Mouse (Mus musculus): ENCODE measurements at regions not wholly inside any gene's neighbourhood (a gene's known extent, or its start where the extent isn't known, plus 50 kb on each side); places are given as distances from the start of the nearest gene placed in this dataset.

DNA sequence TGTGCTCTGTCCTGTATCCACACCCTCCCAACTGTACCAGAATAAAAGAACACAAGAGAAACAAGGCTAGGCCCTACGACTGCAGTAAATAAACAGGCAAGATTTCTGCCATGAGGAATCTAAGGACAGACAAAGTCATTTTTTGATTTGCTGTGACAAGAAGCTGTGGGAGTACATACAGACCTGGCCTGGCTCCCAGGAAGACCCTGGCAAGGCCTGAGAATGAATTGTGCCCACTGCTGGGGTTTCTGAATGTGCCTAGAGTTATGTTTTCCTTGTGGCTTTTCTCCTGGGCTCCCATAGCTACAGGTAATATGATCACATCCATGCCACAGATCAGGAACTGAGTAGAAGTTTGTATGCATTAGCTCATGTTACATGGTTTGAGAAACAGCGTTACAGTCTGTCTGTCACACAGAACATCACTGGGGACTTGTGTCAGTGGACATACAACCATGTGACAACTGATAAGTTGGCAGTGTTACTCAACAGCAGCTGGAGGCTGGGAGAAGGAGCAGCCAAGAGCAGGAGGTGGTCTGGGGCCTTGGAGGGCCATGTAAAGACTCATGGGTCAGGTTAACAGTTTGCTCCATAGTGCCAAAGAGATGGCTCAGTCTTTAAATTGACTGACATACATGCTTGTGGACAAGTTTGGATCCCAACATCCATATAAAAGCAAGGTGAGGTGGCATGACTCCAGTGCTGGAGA, 285.6 kb upstream of the Eif4g2 start:
- H3K4me3 ChIP-seq (replicated peaks) = no peak overlapping the region
- H3K9ac ChIP-seq = no peak overlapping the region
- no peaks in the 10 kb centered on the region for H3K9me3 ChIP-seq
- no peak overlapping the region for H3K27ac ChIP-seq
- ATAC-seq = no peak
- H3K4me1 ChIP-seq (replicated peaks) = no peaks in the 10 kb centered on the region
- H3K27me3 ChIP-seq (replicated peaks) = no peaks in the 10 kb centered on the region
- 66% methylated on average over 2 of the region's 2 CpGs for WGBS
- H3K4me2 ChIP-seq (replicated peaks) = no peak overlapping the region
- H3K36me3 ChIP-seq = no peaks in the 10 kb centered on the region

DNA sequence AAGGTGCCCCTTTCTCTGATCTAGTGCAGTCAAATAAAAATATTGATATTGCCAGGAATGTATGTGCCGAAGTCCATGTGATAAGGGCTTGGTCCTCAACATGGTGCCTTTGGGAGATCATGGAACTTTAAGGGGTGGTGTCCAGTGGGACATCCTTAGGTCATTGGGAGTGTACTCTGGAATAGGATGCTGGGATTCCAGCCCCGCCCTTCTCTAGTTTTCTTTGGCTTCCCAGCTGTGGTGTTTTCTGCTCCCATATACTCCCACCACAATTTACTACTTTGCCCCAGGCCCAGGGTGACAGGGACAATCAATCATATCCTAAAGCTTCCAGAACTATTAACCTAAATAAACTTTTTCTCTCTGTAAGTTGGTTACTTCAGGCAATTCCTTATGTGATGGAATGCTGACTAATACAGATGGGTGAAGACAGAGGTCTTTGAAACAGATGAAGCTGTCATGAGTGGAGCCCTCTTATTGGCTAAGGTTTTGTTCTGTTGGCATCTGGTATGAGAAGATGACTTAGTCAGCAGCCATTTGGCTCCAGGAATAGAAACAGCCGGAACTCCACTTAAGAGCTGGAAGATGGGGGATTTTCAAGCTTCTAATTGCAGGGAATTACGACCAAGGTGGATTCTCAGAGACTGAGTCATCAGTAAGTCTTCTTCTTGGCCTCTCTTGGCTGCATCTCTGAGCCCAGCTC, 284.3 kb upstream of the Eif4g2 start:
- Histone ChIP-seq H3K27me3 (replicated peaks) (no peaks in the 10 kb centered on the region), H3K27ac (no peak overlapping the region), H3K9ac (no peak overlapping the region), H3K36me3 (no peaks in the 10 kb centered on the region), H3K9me3 (no peaks in the 10 kb centered on the region), H3K4me3 (replicated peaks) (no peak overlapping the region), H3K4me1 (replicated peaks) (no peaks in the 10 kb centered on the region), H3K4me2 (replicated peaks) (no peak overlapping the region)
- no peak for ATAC-seq
- 59% methylated on average over 4 of the region's 4 CpGs for WGBS

DNA sequence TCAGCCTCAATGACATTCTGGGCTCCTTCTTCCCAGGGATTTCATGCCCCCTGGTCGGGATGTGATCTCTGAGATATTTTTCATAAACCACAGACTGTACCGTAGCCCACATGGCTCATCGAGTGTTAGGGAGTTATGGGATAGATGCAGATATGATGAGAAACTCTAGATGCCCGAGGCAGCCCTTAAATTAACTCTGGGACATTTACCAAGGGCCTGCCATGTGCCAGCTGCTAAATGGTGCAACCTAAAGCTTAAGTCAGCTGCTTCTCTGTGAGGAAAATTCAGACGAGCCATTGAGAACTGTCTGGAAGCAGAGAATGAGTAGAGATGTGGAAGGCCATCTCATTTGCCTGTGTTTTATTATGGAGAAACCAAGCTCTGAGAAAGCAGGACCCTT, 282.6 kb upstream of the Eif4g2 start:
- Histone ChIP-seq H3K9ac (no peak overlapping the region), H3K27me3 (replicated peaks) (no peaks in the 10 kb centered on the region), H3K36me3 (no peaks in the 10 kb centered on the region), H3K9me3 (no peaks in the 10 kb centered on the region), H3K4me2 (replicated peaks) (no peak overlapping the region), H3K4me1 (replicated peaks) (no peaks in the 10 kb centered on the region), H3K27ac (no peak overlapping the region), H3K4me3 (replicated peaks) (no peak overlapping the region)
- WGBS = 77% methylated on average over 5 of the region's 5 CpGs
- no peak for ATAC-seq

DNA sequence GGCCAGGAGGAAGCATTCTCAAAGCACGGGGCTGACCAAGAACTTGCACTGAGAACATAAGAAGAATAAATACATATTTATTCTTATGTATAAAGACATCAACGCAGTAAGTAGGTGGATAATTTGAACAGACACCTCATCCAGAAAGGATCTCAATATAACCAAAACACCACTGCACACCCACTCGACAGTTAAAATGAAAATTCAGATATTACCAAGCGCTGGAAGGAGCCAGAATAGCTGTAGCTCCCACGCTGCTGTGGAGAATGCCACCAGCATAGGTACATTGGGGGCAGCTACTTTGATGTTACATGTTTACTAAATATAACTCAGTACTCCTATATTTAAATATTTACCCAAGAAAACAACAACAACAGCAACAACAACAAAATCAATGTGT, 280.4 kb upstream of the Eif4g2 start:
- no peak overlapping the region for H3K4me2 ChIP-seq (replicated peaks)
- no peaks in the 10 kb centered on the region for H3K4me1 ChIP-seq (replicated peaks)
- no peak overlapping the region for H3K9ac ChIP-seq
- no peak overlapping the region for H3K4me3 ChIP-seq (replicated peaks)
- no peak for ATAC-seq
- no peaks in the 10 kb centered on the region for H3K9me3 ChIP-seq
- no peaks in the 10 kb centered on the region for H3K27me3 ChIP-seq (replicated peaks)
- H3K36me3 ChIP-seq = no peaks in the 10 kb centered on the region
- H3K27ac ChIP-seq = no peak overlapping the region
- WGBS = 77% methylated on average over 5 of the region's 5 CpGs

DNA sequence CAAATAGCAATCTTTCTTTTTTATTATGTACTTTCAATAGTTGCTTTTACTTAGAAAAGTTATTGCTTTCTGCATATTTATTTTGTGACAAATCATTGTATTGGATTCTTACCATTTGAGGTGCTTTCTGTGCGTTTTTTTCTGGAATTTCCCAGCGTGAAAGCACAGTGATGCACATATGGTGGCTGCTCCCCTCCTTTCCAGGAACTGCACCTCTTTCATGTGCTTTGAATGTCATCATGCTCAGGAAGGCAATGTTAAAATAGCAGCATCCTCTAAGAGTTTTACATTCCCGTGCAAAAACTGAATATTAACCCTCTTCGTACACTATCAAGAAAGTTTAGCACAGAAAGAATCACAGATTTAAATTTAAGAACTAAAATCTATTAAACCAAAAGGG, 279.8 kb upstream of the Eif4g2 start:
- Histone ChIP-seq H3K27me3 (replicated peaks) (no peaks in the 10 kb centered on the region), H3K9ac (no peak overlapping the region), H3K9me3 (no peaks in the 10 kb centered on the region), H3K4me1 (replicated peaks) (no peaks in the 10 kb centered on the region), H3K27ac (no peak overlapping the region), H3K4me2 (replicated peaks) (no peak overlapping the region), H3K36me3 (no peaks in the 10 kb centered on the region), H3K4me3 (replicated peaks) (no peak overlapping the region)
- ATAC-seq = no peak
- 69% methylated on average over 4 of the region's 4 CpGs for WGBS

DNA sequence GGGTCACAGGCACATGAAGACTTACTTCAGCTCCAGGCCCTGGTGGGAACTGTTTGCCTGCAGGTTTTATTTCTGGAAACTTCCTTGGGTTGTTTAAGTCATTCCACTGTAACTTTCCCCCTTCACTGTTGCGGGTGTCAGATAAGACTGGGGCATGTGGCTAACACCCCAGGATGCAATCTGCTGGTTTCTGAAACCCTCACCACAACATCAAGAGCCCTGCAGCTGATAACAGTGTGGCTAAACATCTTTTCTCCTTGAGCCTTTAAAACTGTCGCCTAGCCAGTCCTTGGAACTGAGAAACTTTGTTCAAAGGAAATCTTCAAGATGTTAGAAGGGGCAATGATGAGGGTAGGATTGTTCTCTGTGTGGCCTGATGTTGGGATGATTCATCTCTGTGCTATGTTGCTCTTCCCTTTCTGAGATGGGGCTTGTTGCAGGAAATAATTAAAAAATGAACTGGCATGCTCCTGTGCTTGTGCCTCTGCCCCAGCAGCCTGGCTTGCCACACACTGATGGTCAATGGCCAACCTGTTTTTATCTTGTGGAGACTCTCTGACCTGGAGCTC, 272.3 kb upstream of the Eif4g2 start:
- H3K4me2 ChIP-seq (replicated peaks) = no peak overlapping the region
- no peaks in the 10 kb centered on the region for H3K36me3 ChIP-seq
- no peak overlapping the region for H3K27ac ChIP-seq
- no peak for ATAC-seq
- no peaks in the 10 kb centered on the region for H3K4me1 ChIP-seq (replicated peaks)
- H3K4me3 ChIP-seq (replicated peaks) = no peak overlapping the region
- H3K27me3 ChIP-seq (replicated peaks) = no peaks in the 10 kb centered on the region
- no peak overlapping the region for H3K9ac ChIP-seq
- WGBS = 66% methylated on average over 2 of the region's 2 CpGs
- no peaks in the 10 kb centered on the region for H3K9me3 ChIP-seq

DNA sequence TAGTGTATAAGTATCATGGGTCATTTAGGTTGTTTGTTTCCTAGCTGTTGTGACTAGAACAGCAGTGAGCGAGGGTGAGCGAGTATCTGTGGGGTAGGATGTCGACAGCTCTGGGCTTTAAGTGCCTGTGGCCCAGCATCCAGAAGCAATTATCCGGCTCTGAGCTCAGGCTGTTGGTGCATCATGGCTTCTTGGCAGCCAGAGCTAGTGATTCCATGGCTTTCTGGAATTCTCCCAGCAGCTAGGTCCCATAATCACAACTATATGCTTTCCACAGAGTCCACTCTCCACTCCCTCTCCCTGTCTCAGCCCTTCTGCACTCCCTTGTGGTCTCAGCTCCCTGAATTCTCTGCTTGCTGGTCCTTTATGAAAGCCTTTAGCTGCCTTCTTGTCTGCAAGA, 271.2 kb upstream of the Eif4g2 start:
- WGBS = 85% methylated on average over 4 of the region's 4 CpGs

DNA sequence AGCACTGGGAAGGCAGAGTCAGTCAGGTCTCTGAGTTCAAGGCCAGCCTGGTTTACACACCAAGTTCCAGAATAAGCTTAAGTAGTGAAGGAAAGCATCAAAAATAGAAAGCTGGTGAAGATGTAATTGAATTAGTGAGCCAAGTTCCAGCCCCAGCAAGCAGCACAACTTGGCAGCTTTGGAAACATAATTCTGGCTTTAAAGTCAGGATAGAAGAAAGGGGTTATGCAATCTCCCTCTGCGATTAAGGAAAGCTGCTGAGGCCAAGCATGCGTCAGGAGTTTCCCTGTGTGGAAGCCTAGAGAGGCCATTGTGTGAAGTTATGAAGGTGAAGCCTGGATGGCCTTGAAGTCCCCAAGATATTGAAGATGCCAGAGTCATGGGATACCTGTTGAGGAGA, 269.3 kb upstream of the Eif4g2 start:
- Histone ChIP-seq H3K27me3 (replicated peaks) (no peaks in the 10 kb centered on the region), H3K9me3 (no peaks in the 10 kb centered on the region), H3K4me1 (replicated peaks) (no peaks in the 10 kb centered on the region), H3K4me2 (replicated peaks) (no peak overlapping the region), H3K4me3 (replicated peaks) (no peak overlapping the region), H3K27ac (no peak overlapping the region), H3K36me3 (no peaks in the 10 kb centered on the region), H3K9ac (no peak overlapping the region)
- ATAC-seq = no peak
- 91% methylated on average over 2 of the region's 2 CpGs for WGBS

More for the DNA sequence above, 271.2 kb upstream of the Eif4g2 start:
- Histone ChIP-seq H3K36me3 (no peaks in the 10 kb centered on the region), H3K9me3 (no peaks in the 10 kb centered on the region), H3K4me2 (replicated peaks) (no peak overlapping the region), H3K27me3 (replicated peaks) (no peaks in the 10 kb centered on the region), H3K4me3 (replicated peaks) (no peak overlapping the region), H3K9ac (no peak overlapping the region), H3K4me1 (replicated peaks) (no peaks in the 10 kb centered on the region), H3K27ac (no peak overlapping the region)
- no peak for ATAC-seq

DNA sequence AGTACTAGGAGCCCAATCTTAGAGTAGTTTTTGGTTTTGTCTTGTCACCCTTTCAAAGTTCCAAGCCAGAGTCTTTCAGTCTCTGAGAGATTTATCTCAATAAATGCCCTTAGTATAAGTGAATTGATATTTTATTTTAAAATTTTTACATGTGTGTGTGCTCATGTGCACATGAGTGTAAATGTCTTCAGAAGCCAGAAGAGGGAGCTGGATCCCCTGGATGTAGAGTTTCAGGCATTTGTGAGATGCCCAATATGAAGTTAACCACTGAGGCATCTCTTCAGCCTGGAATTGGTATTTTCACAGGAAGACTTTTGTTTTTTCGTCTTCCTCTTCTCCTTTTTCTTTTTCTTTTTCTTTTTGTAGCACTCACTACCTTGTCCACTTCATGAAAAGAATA, 262.3 kb upstream of the Eif4g2 start:
- ATAC-seq = no peak
- no peaks in the 10 kb centered on the region for H3K4me1 ChIP-seq (replicated peaks)
- 76% methylated on average over 1 of the region's 1 CpGs for WGBS
- no peaks in the 10 kb centered on the region for H3K9me3 ChIP-seq
- H3K27me3 ChIP-seq (replicated peaks) = no peaks in the 10 kb centered on the region
- H3K9ac ChIP-seq = no peak overlapping the region
- H3K36me3 ChIP-seq = no peaks in the 10 kb centered on the region
- no peak overlapping the region for H3K4me2 ChIP-seq (replicated peaks)
- no peak overlapping the region for H3K27ac ChIP-seq
- H3K4me3 ChIP-seq (replicated peaks) = no peak overlapping the region

DNA sequence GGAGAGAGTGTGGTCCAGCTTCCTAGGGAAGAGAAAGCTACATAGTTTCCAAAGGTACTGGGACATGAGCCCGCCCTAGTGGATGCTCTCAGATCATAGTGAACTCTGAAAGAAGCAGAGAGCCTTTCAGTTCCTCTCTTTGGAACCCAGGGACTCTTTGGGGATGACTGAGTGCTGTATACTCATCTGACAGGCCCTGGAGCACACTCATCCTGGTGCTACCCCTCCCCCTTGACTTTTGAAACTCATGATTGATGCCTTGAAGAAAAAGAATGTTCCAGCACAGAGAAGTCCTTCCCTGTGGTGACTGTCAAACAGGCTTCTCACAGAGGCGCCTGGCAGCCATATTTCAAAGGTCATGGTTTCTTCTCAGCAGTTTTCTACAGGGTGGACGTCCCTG, 254.2 kb upstream of the Eif4g2 start:
- Histone ChIP-seq H3K4me2 (replicated peaks) (no peak overlapping the region), H3K9me3 (no peaks in the 10 kb centered on the region), H3K36me3 (no peaks in the 10 kb centered on the region), H3K4me1 (replicated peaks) (no peaks in the 10 kb centered on the region), H3K27me3 (replicated peaks) (no peaks in the 10 kb centered on the region), H3K4me3 (replicated peaks) (no peak overlapping the region), H3K27ac (no peak overlapping the region), H3K9ac (no peak overlapping the region)
- 69% methylated on average over 3 of the region's 3 CpGs for whole genome bisulfite sequencing
- no peak for ATAC-seq

DNA sequence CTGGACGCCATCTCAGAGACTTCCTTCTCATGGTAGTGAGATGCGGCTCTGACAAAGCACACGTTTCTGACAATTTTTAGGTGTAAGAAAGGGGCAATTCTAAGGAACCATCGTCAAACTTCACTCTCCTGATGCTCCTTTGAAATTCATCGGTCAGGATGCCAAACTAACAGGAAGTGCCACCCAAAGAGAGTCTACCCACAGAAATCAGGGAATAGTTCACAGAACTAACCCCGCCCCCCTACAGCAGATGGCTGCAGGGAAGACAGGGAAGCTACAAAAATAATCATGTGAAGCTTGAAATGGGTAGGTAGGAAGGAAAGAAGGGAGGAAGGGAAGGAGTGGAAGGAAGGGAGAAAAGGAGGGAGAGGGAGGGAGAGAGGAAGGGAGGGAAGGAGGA, 240.1 kb upstream of the Eif4g2 start:
- Histone ChIP-seq H3K36me3 (no peaks in the 10 kb centered on the region), H3K27ac (no peak overlapping the region), H3K9ac (no peak overlapping the region), H3K4me1 (replicated peaks) (no peaks in the 10 kb centered on the region), H3K27me3 (replicated peaks) (no peaks in the 10 kb centered on the region), H3K9me3 (no peaks in the 10 kb centered on the region), H3K4me3 (replicated peaks) (no peak overlapping the region), H3K4me2 (replicated peaks) (no peak overlapping the region)
- ATAC-seq = no peak
- 86% methylated on average over 6 of the region's 6 CpGs for WGBS

DNA sequence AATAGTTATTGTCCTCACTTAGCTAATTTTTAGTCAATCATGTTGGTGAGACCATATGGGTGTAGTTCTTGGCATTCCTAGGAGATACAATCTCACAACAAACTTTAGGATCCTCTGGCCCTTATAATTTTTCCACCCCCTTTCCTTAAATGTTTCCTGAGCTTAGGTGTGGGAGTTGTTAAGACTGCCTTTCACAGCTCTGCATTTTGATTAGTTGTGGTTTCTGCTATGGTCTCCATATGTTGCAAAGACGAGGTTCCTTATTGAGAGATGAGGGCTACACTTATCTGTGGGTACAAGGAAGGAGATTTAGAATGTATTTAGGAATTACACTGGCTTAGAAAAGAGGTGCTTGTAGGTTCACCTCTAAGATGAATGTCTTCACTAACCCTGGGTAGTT, 237.1 kb upstream of the Eif4g2 start:
- no peak overlapping the region for H3K4me3 ChIP-seq (replicated peaks)
- H3K36me3 ChIP-seq = no peaks in the 10 kb centered on the region
- H3K27me3 ChIP-seq (replicated peaks) = no peaks in the 10 kb centered on the region
- no peaks in the 10 kb centered on the region for H3K9me3 ChIP-seq
- 73% methylated on average over 1 of the region's 1 CpGs for WGBS
- H3K27ac ChIP-seq = no peak overlapping the region
- ATAC-seq = no peak
- no peak overlapping the region for H3K4me2 ChIP-seq (replicated peaks)
- H3K9ac ChIP-seq = no peak overlapping the region
- H3K4me1 ChIP-seq (replicated peaks) = no peaks in the 10 kb centered on the region

DNA sequence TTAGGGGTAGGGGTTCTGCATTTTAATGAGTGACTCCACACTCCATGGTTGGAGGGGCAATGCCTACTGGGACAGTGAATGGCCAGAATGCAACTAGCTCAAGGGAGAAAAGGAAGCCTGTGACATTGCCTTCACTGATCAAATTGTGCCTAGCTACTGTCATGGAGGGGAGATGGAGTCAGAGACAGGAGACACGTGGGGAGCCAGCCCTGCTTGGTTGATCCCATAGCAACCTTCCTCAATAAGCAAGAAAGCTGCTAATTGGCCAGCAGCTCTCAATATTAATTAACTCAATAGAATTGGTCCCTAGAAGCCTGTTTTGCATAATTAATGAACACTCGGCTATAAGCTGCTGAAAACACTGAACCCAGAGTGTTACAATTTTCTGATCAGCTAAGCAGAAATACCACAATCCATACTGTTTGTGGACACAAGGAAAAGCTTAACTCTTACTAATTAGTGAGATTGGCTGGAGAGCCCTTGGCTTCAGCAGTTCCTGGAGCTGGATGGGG, 233.7 kb upstream of the Eif4g2 start:
- no peak overlapping the region for H3K4me3 ChIP-seq (replicated peaks)
- H3K27me3 ChIP-seq (replicated peaks) = no peaks in the 10 kb centered on the region
- 75% methylated on average over 2 of the region's 2 CpGs for WGBS
- H3K36me3 ChIP-seq = no peaks in the 10 kb centered on the region
- H3K4me2 ChIP-seq (replicated peaks) = no peak overlapping the region
- no peak overlapping the region for H3K27ac ChIP-seq
- no peaks in the 10 kb centered on the region for H3K4me1 ChIP-seq (replicated peaks)
- 0 out of 2 replicates have a peak, but pooled peaks cover 4% of the 10 kb centered on the region for H3K9me3 ChIP-seq
- no peak for ATAC-seq
- H3K9ac ChIP-seq = no peak overlapping the region
